Mouse (Mus musculus) myocyte (in vitro differentiated cells): ENCODE results near the gene Ciz1.

ENCODE experiments used
- MAX ChIP-seq: IDR thresholded peaks from one replicate; pipeline ENCODE4 v1.6.1; 2011; ENCODE audit warnings: low read depth, mild to moderate bottlenecking, control low read depth
- MYOD1 ChIP-seq, 3 experiments: IDR thresholded peaks; one replicate each; pipeline ENCODE4 v1.6.1; 2011; ENCODE audit warnings: control low read depth in 2 of 3, low read depth in 2 of 3, mild to moderate bottlenecking in 2 of 3, moderate library complexity in 1 of 3; ENCODE audit not compliant: insufficient read length in 2 of 3, control insufficient read depth in 1 of 3
- POLR2A ChIP-seq: IDR thresholded peaks from one replicate; pipeline ENCODE4 v1.6.1; 2011; ENCODE audit warnings: low read depth, mild to moderate bottlenecking, control low read depth, moderate library complexity; ENCODE audit not compliant: insufficient read length
- POLR2AphosphoS2 ChIP-seq: IDR thresholded peaks from one replicate; pipeline ENCODE4 v1.6.1; 2011; ENCODE audit warnings: low read depth, control low read depth; ENCODE audit not compliant: insufficient read length
- REST ChIP-seq: IDR thresholded peaks from one replicate; pipeline ENCODE4 v1.6.1; 2011; ENCODE audit warnings: mild to moderate bottlenecking, control low read depth, moderate library complexity; ENCODE audit not compliant: insufficient read depth, insufficient read length
- SRF ChIP-seq: IDR thresholded peaks from one replicate; pipeline ENCODE4 v1.6.1; 2011; ENCODE audit warnings: low read depth; ENCODE audit not compliant: control insufficient read depth, insufficient read length
- TCF12 ChIP-seq: IDR thresholded peaks from one replicate; pipeline ENCODE4 v1.6.1; 2011; ENCODE audit warnings: mild to moderate bottlenecking, control low read depth; ENCODE audit not compliant: poor library complexity, insufficient read depth, severe bottlenecking

GRCm38 (mm10) chr2:32344056-32344455, 8.1 kb upstream of the Ciz1 start:
- TF ChIP-seq REST (no peak), POLR2A (no peak), MYOD1 (IDR thresholded peaks at IDR 0.05; ENCODE audit: control insufficient read depth in 1 of 3, insufficient read length in 2 of 3, low read depth in 2 of 3) (peak in 1 of 3 experiments; percentile 50), POLR2AphosphoS2 (no peak), SRF (no peak), TCF12 (no peak), MAX (no peak)
